Mouse (Mus musculus) forebrain, embryonic 13.5 days (tissue): ENCODE measurements around the gene Abhd16a. TPM values are rescaled to one million over a fixed set of nuclear protein-coding genes. Genes with fewer than 3 reads are reported as not detected.

Source experiments
- ATAC-seq: fragments of 200-750 bp; cut with Nextera tagmentation; 2 replicates; pipeline ENCODE4 v1.8.0; 2017
- H3K27ac ChIP-seq: fragments of 300-500 bp; sonication (generic); 2 replicates; pipeline ENCODE4 v1.5.1; 2015; ENCODE audit warnings: inconsistent platforms, mild to moderate bottlenecking, moderate library complexity
- H3K27me3 ChIP-seq: fragments of 300-500 bp; sonication (generic); 2 replicates; pipeline ENCODE4 v1.6.1; 2015; ENCODE audit warnings: mild to moderate bottlenecking, inconsistent platforms
- H3K36me3 ChIP-seq: fragments of 300-500 bp; sonication (generic); 2 replicates; pipeline ENCODE4 v1.6.1; 2015; ENCODE audit warnings: mild to moderate bottlenecking, inconsistent platforms; ENCODE audit not compliant: poor library complexity, severe bottlenecking
- H3K4me1 ChIP-seq: fragments of 300-500 bp; sonication (generic); 2 replicates; pipeline ENCODE4 v1.6.1; 2015; ENCODE audit warnings: inconsistent platforms
- H3K4me2 ChIP-seq: fragments of 300-500 bp; sonication (generic); 2 replicates; pipeline ENCODE4 v1.6.1; 2015; ENCODE audit warnings: inconsistent platforms, mild to moderate bottlenecking, moderate library complexity
- H3K4me3 ChIP-seq: fragments of 300-500 bp; sonication (generic); 2 replicates; pipeline ENCODE4 v1.5.1; 2015; ENCODE audit warnings: mild to moderate bottlenecking, inconsistent platforms
- H3K9ac ChIP-seq: fragments of 300-500 bp; sonication (generic); 2 replicates; pipeline ENCODE4 v1.6.1; 2015; ENCODE audit warnings: mild to moderate bottlenecking, inconsistent platforms
- H3K9me3 ChIP-seq: fragments of 300-500 bp; sonication (generic); replicated peaks from 2 replicates; pipeline ENCODE4 v1.6.1; 2016; ENCODE audit warnings: inconsistent platforms
- WGBS: fragments of 180-500 bp; shearing (Covaris S2); methylation state at CpG from one replicate; pipeline ENCODE4 v1.1.7; 2015; 5-methylcytosine and 5-hydroxymethylcytosine counted together
- polyA plus RNA-seq: library from polyadenylated mRNA; unstranded; fragments of >200 nt; fragmentation: Nextera tagmentation; extraction: Ambion mirVana; gene quantifications from 2 replicates; pipeline ENCODE4 v1.2.1, GENCODE M21; 2015

Abhd16a gene
- polyA plus RNA-seq, 1 experiment from 2014 or later: 74.9 TPM

DNA sequence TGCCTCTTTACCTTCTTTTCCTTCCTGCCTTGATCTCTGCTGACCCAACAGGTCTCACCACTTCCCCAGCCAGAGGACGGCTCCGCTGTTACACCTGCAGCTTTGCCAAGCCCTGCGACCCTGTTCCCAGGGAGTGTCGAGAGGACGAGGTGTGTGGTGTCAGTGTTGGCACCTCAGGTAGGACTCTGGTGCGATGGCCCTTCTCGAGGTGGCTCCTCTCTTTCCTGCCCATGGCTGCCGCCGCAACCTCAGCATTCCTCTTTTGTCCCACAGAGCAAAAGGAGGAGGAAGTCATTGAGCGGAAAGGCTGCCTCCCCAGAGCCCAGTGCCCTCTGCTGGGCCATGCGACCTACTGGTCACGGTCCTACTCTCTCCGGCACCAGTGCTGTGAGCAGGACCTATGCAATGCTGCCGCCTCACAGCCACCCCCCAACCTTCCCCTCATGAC is 11.3 kb upstream of the Abhd16a start, which contains the start of gene Ly6g6d:
TSS of gene Ly6g6d (minus strand) at position 280 of the 448 bp plus-strand sequence.
- H3K4me2 ChIP-seq: peak within 1 kb of the TSS; percentile 46
- peak within 1 kb of the TSS; percentile 43 for H3K9ac ChIP-seq
- WGBS: 13% methylated on average over 14 of the region's 14 CpGs
- peak within 1 kb of the TSS; percentile 44; the same call in 1 of the 2 replicates for H3K27ac ChIP-seq
- no peaks in the 10 kb centered on the region for H3K36me3 ChIP-seq
- no peaks in the 10 kb centered on the region for H3K9me3 ChIP-seq
- peak within 1 kb of the TSS; percentile 16 for H3K4me3 ChIP-seq
- no peaks in the 10 kb centered on the region for H3K27me3 ChIP-seq
- ATAC-seq: peak; percentile 50; the same call in 1 of the 2 replicates
- peaks cover 23% of the 10 kb centered on the region for H3K4me1 ChIP-seq

GRCm38 (mm10) chr17:35079778-35080177 is 9.3 kb upstream of the Abhd16a start:
- no peak overlapping the region for H3K9ac ChIP-seq

DNA sequence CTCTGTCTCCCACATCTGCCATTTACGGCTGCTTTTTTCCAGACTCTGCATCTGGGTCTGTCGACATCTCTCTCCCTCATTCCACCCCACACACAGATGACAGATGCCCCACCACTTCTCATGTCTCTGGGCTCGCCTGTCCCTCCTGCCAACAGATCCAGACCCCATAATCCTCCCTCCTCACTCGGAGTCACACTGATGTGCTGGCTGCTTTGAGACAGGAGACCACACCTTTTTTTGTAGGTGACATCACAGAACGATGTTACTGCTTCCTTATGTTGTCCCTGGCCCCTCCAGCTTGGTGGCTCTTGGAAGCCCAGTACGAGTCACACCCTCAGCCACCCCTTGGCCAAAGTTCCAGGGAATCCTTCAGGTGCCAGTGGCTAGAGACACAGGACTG is 8.8 kb upstream of the Abhd16a start:
- Histone ChIP-seq H3K9ac (no peak overlapping the region), H3K36me3 (no peaks in the 10 kb centered on the region), H3K4me1 (peaks cover 23% of the 10 kb centered on the region)

More at GRCm38 (mm10) chr17:35079778-35080177, 9.3 kb upstream of the Abhd16a start:
- Histone ChIP-seq H3K4me1 (peaks cover 23% of the 10 kb centered on the region), H3K4me2 (no peak overlapping the region), H3K36me3 (no peaks in the 10 kb centered on the region), H3K9me3 (no peaks in the 10 kb centered on the region), H3K4me3 (no peak overlapping the region), H3K27ac (no peak overlapping the region; the same call in 1 of the 2 replicates), H3K27me3 (no peaks in the 10 kb centered on the region)
- 68% methylated on average over 9 of the region's 9 CpGs for WGBS
- ATAC-seq: no peak

GRCm38 (mm10) chr17:35080710-35081109 is 8.4 kb upstream of the Abhd16a start:
- Histone ChIP-seq H3K9me3 (no peaks in the 10 kb centered on the region), H3K9ac (no peak overlapping the region), H3K4me2 (no peak overlapping the region), H3K4me1 (peaks cover 23% of the 10 kb centered on the region), H3K27ac (no peak overlapping the region), H3K4me3 (no peak overlapping the region), H3K36me3 (no peaks in the 10 kb centered on the region), H3K27me3 (no peaks in the 10 kb centered on the region)
- ATAC-seq: no peak
- 61% methylated on average over 4 of the region's 4 CpGs for WGBS

More for the DNA sequence above, 8.8 kb upstream of the Abhd16a start:
- 75% methylated on average over 6 of the region's 6 CpGs for WGBS
- no peak overlapping the region for H3K4me2 ChIP-seq
- no peaks in the 10 kb centered on the region for H3K9me3 ChIP-seq
- no peak overlapping the region for H3K4me3 ChIP-seq
- no peak for ATAC-seq
- H3K27ac ChIP-seq: no peak overlapping the region
- H3K27me3 ChIP-seq: no peaks in the 10 kb centered on the region

DNA sequence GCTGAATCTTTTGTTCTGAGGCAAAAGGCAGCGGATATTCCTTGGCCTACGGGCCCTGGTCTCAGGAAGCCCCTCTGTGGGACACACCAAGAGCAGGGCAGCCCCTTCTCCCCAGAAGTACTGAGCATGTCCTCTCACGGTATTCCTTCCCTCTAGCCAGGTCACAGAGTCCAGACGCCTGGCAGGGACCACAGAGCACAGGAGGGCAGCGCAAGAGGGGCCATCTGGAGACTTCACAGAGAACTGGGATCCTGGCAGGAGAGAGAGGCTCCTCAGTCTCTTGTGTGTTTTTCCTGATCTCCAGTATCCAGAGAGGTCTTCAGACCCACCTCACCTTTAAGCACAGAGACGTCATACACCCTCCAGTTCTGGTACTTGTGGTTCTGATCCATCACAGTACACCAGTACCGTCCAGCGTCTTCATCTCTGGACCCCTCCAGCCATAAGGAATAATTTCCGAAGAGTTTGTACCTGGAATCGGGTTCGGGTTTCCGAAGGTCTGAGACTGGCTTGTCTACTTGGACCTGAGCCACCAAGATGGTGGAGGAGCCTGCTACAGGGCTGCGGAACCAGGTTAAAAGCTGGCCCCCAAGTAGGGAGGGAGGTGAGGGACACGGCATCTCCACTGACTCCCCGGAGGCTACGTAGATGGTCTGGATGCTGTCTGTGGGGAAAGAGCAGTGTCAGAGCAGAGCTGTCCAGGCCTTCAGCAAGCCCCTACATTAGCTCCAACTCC is 6.1 kb upstream of the Abhd16a start:
- ATAC-seq: no peak
- Histone ChIP-seq H3K9me3 (no peaks in the 10 kb centered on the region), H3K4me3 (no peak overlapping the region), H3K4me2 (no peak overlapping the region), H3K9ac (no peak overlapping the region), H3K27ac (no peak overlapping the region), H3K4me1 (0 out of 2 replicates have a peak, but pooled peaks cover 5% of the 10 kb centered on the region), H3K36me3 (no peaks in the 10 kb centered on the region), H3K27me3 (0 out of 2 replicates have a peak, but pooled peaks cover 3% of the 10 kb centered on the region)
- 85% methylated on average over 16 of the region's 16 CpGs for WGBS

GRCm38 (mm10) chr17:35083929-35084497 is 5.0 kb upstream of the Abhd16a start:
- Histone ChIP-seq H3K36me3 (no peaks in the 10 kb centered on the region), H3K27ac (no peak overlapping the region), H3K9me3 (no peaks in the 10 kb centered on the region), H3K4me1 (0 out of 2 replicates have a peak, but pooled peaks cover 5% of the 10 kb centered on the region), H3K4me2 (no peak overlapping the region), H3K9ac (no peak overlapping the region), H3K4me3 (no peak overlapping the region), H3K27me3 (0 out of 2 replicates have a peak, but pooled peaks cover 3% of the 10 kb centered on the region)
- no peak for ATAC-seq
- 82% methylated on average over 3 of the region's 3 CpGs for WGBS

- H3K27ac ChIP-seq: no peak within 1 kb of the TSS
- H3K4me1 ChIP-seq: peaks cover 12% of the 10 kb centered on the region
- 0 out of 2 replicates have a peak, but pooled peaks cover 3% of the 10 kb centered on the region for H3K27me3 ChIP-seq
- H3K4me2 ChIP-seq: no peak within 1 kb of the TSS
- no peak within 1 kb of the TSS for H3K4me3 ChIP-seq
- 85% methylated on average over 7 of the region's 7 CpGs for WGBS
- no peak for ATAC-seq
- no peak within 1 kb of the TSS for H3K9ac ChIP-seq
- no peaks in the 10 kb centered on the region for H3K36me3 ChIP-seq
- H3K9me3 ChIP-seq: no peaks in the 10 kb centered on the region
Observed at GRCm38 (mm10) chr17:35085208-35085865, 3.7 kb upstream of the Abhd16a start, which contains the start of gene Ly6g6f. Gene Ly6g6f, minus strand, starts transcription at chr17:35085610.

DNA sequence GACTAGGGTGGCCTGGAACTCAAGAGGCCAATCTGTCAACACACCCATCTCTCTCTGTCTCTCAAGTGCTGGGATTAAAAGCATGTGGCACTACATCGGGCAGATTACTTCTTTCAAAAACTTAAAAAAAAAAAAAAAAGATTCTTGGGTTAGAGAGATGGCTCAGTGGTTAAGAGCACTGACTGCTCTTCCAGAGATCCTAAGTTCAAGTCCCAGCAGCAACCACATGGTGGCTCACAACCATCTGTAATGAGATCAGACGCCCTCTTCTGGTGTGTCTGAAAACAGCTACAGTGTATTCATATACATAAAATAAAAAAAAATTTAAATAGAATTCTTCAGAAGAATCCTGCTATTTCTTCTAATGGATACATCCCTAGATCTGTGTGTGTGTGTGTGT is 912 bp upstream of the Abhd16a start:
- H3K9ac ChIP-seq: no peak overlapping the region
- peaks cover 19% of the 10 kb centered on the region for H3K4me1 ChIP-seq
- 0 out of 2 replicates have a peak, but pooled peaks cover 3% of the 10 kb centered on the region for H3K27me3 ChIP-seq
- no peak for ATAC-seq
- 61% methylated on average over 2 of the region's 2 CpGs for WGBS
- H3K9me3 ChIP-seq: no peaks in the 10 kb centered on the region
- H3K4me2 ChIP-seq: no peak overlapping the region
- H3K4me3 ChIP-seq: no peak overlapping the region
- no peak overlapping the region for H3K27ac ChIP-seq
- peaks cover 17% of the 10 kb centered on the region for H3K36me3 ChIP-seq

- no peaks in the 10 kb centered on the region for H3K9me3 ChIP-seq
- H3K4me1 ChIP-seq: peaks cover 19% of the 10 kb centered on the region
- H3K27ac ChIP-seq: peak overlapping the region; percentile 96
- ATAC-seq: 0 out of 2 replicates have a peak, but pooled peaks have one; percentile 13
- peak overlapping the region; percentile 69 for H3K4me2 ChIP-seq
- peak overlapping the region; percentile 60 for H3K4me3 ChIP-seq
- peak overlapping the region; percentile 90 for H3K9ac ChIP-seq
- H3K36me3 ChIP-seq: peaks cover 39% of the 10 kb centered on the region
- H3K27me3 ChIP-seq: 0 out of 2 replicates have a peak, but pooled peaks cover 3% of the 10 kb centered on the region
- WGBS: 65% methylated on average over 8 of the region's 8 CpGs
Observed at GRCm38 (mm10) chr17:35090166-35090932, 1.3 kb downstream of the Abhd16a start.

- peaks cover 61% of the 10 kb centered on the region for H3K36me3 ChIP-seq
- no peak overlapping the region for H3K9ac ChIP-seq
- no peak overlapping the region for H3K4me2 ChIP-seq
- H3K9me3 ChIP-seq: no peaks in the 10 kb centered on the region
- H3K4me3 ChIP-seq: no peak overlapping the region
- ATAC-seq: no peak
- WGBS: 96% methylated on average over 14 of the region's 14 CpGs
- no peaks in the 10 kb centered on the region for H3K27me3 ChIP-seq
- peaks cover 19% of the 10 kb centered on the region for H3K4me1 ChIP-seq
- H3K27ac ChIP-seq: no peak overlapping the region
Observed at GRCm38 (mm10) chr17:35092403-35093198, 3.5 kb downstream of the Abhd16a start.
